Mouse (Mus musculus) forebrain, postnatal 0 days (tissue): ENCODE results near the gene Fkbpl. TPM values are rescaled to one million over a fixed set of nuclear protein-coding genes. Genes with fewer than 3 reads are reported as not detected.

Experiments
- ATAC-seq: fragments of 200-750 bp; cut with Nextera tagmentation; 2 replicates; pipeline ENCODE4 v1.8.0; 2017; ENCODE audit warnings: mild to moderate bottlenecking, moderate library complexity
- DNase-seq: peaks from one replicate; pipeline ENCODE4 v3.0.0-alpha.2; 2015
- H3K27ac ChIP-seq: fragments of 300-500 bp; sonication (generic); 2 replicates; pipeline ENCODE4 v1.5.1; 2014; ENCODE audit warnings: low read depth, mild to moderate bottlenecking, antibody characterized with exemption, low read length, moderate library complexity, mixed read lengths
- H3K27me3 ChIP-seq: fragments of 300-500 bp; sonication (generic); 2 replicates; pipeline ENCODE4 v1.6.1; 2014; ENCODE audit warnings: mild to moderate bottlenecking, low read length, mixed read lengths; ENCODE audit not compliant: insufficient read depth
- H3K36me3 ChIP-seq: fragments of 300-500 bp; sonication (generic); 2 replicates; pipeline ENCODE4 v1.6.1; 2014; ENCODE audit warnings: mild to moderate bottlenecking, moderate library complexity; ENCODE audit not compliant: insufficient read depth
- H3K4me1 ChIP-seq: fragments of 300-500 bp; sonication (generic); 2 replicates; pipeline ENCODE4 v1.6.1; 2014; ENCODE audit warnings: antibody characterized with exemption; ENCODE audit not compliant: insufficient read depth
- H3K4me2 ChIP-seq: fragments of 300-500 bp; sonication (generic); 2 replicates; pipeline ENCODE4 v1.6.1; 2014; ENCODE audit warnings: low read depth, mild to moderate bottlenecking, moderate library complexity
- H3K4me3 ChIP-seq: fragments of 300-500 bp; sonication (generic); 2 replicates; pipeline ENCODE4 v1.5.1; 2014; ENCODE audit warnings: low read depth, low read length, mixed read lengths
- H3K9ac ChIP-seq: fragments of 300-500 bp; sonication (generic); 2 replicates; pipeline ENCODE4 v1.6.1; 2014; ENCODE audit warnings: mild to moderate bottlenecking
- H3K9me3 ChIP-seq: fragments of 300-500 bp; sonication (generic); 2 replicates; pipeline ENCODE4 v1.6.1; 2016; ENCODE audit warnings: low read length
- CTCF ChIP-seq: sonication (generic); IDR thresholded peaks from 2 replicates; pipeline ENCODE4 v1.5.1; 2016; ENCODE audit warnings: antibody characterized with exemption, control low read depth, low read depth
- WGBS: fragments of 180-500 bp; shearing (Covaris S2); extraction: QIAGEN DNeasy Blood & Tissue Kit; methylation state at CpG from one replicate; pipeline ENCODE4 v1.1.7; 2014; 5-methylcytosine and 5-hydroxymethylcytosine counted together
- polyA plus RNA-seq: library from polyadenylated mRNA; unstranded; fragments of >200 nt; fragmentation: Nextera tagmentation; extraction: Ambion mirVana; gene quantifications from 2 replicates; pipeline ENCODE4 v1.2.1, GENCODE M21; 2015
- total RNA-seq: library from RNA; depleted of rRNA; stranded (reverse); fragments of >200 nt; gene quantifications from 2 replicates; pipeline ENCODE4 v1.2.3, GENCODE M21; 2014

The Fkbpl gene
- total and polyA plus RNA-seq, 2 experiments from 2014 or later: 9.6 to 11.4 TPM

DNA sequence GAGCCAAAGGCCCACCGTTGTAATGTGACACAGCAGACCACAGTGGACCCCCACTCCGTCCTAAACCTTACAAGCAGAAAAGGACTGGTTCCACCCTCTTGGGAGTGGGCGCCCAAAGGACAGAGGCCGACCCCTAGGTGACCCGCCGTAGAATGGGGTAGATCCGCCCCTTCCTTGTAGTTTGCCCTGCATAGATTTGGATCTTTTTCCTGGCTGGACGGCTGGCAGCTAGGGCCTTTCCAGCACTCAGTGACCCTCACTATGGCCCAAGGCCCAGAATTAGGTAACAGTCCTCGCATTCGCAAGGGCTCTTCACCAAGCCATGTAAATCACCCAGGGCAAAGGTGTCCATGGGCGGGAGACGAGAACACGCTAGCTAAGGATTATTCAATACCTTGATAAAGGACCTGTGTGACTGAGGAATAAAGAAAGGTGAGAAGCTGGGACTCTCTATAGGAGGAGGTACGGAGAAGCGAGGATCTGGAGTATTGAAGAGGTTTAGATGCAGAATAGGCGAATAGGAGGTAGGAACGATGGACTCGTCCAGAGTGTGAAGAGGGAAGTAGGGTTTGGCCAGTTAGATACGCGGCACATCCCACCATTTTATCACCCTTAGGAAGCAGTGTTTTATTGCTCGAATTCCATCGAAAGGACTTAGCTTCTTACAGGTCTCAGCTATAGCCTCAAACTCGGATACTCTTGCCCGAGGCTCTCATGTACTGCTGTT lies 39.9 kb upstream of the Fkbpl start:
- peak overlapping the region; percentile 91 for H3K9ac ChIP-seq
- peak overlapping the region; percentile 85 for H3K4me3 ChIP-seq
- H3K36me3 ChIP-seq: peaks cover 11% of the 10 kb centered on the region
- H3K9me3 ChIP-seq: no peaks in the 10 kb centered on the region
- 16% methylated on average over 24 of the region's 24 CpGs for WGBS
- peak overlapping the region; percentile 89 for H3K27ac ChIP-seq
- H3K27me3 ChIP-seq: no peaks in the 10 kb centered on the region
- H3K4me1 ChIP-seq: peaks cover 18% of the 10 kb centered on the region
- no peak for TF ChIP-seq CTCF
- no peak for ATAC-seq
- H3K4me2 ChIP-seq: peak overlapping the region; percentile 97
- peak; percentile 32 for DNase-seq

DNA sequence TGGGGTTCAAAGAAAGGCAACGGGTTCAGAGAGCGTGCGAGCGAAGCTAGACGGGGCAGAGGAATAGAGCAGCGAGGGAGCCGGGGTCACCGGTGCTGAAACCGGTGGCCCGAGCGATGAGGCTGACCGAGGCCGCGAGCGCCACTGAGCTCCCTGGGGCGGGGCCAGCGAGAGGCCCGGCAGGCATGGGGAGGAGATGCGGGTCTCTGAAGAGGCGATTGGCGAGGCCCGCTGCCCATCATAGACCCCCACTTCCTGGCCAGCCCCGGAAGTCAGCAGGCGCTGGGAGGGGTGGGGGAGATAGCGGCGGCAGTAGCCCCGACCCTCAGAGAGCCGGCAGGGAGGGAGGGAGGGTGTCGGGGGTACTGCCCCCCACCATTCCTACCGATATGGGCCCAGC lies 39.0 kb upstream of the Fkbpl start:
- H3K4me1 ChIP-seq: peaks cover 18% of the 10 kb centered on the region
- WGBS: 2% methylated on average over 29 of the region's 30 CpGs
- peak overlapping the region; percentile 97 for H3K4me2 ChIP-seq
- H3K9ac ChIP-seq: peak overlapping the region; percentile 91
- H3K36me3 ChIP-seq: peaks cover 9% of the 10 kb centered on the region; the same call in 1 of the 2 replicates
- H3K27me3 ChIP-seq: no peaks in the 10 kb centered on the region
- DNase-seq (peak; percentile 96), ATAC-seq (peak; percentile 46)
- peak overlapping the region; percentile 89 for H3K27ac ChIP-seq
- TF ChIP-seq CTCF: no peak
- H3K4me3 ChIP-seq: peak overlapping the region; percentile 85
- H3K9me3 ChIP-seq: no peaks in the 10 kb centered on the region

DNA sequence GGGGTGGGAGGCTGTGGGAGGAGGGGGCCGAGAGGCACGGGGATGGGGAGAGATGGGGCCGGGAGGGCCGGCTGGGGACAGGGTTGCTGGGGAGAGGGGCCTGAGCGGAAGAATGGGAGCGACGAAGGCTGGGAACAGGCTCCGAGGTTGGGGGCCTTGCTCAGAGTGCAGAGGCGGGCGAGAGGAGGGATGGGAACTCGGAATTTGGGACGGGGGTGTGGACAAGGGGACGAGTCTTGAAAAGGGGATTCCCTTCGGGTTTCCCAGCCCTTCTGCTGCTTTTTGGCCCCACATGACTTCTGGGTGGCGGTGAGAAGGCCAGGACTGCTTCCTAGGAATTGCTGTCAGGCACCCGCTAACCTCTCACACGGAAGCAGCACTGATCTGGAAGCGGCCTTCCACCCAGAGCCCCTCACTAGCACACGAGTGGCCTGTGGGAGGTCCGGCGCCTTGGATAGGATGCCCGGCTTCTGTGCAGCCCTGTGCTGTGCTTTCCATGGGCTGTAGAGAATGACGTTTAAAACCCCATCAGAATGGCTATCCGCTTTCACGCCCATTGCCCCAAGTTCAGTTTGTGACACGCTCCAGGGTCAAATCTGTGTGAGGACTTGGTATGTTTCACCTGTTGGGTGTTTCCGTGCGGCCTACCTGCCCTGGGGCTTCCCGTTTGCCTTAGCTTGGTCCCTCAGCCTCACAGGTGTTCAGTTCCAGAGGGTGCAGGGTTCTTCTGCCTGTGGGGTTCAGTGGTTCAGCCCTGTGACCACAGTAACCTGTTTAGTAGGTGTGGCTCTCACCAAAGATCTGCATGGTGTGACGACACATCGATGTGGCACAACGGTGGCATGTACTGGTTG lies 38.2 kb upstream of the Fkbpl start:
- Histone ChIP-seq H3K9me3 (no peaks in the 10 kb centered on the region), H3K4me3 (peak overlapping the region; percentile 85), H3K9ac (peak overlapping the region; percentile 91), H3K4me1 (peaks cover 18% of the 10 kb centered on the region), H3K4me2 (peak overlapping the region; percentile 97), H3K27me3 (no peaks in the 10 kb centered on the region), H3K27ac (peak overlapping the region; percentile 89), H3K36me3 (peaks cover 13% of the 10 kb centered on the region)
- DNase-seq (no peak), ATAC-seq (no peak)
- 17% methylated on average over 30 of the region's 32 CpGs for WGBS
- no peak for TF ChIP-seq CTCF

DNA sequence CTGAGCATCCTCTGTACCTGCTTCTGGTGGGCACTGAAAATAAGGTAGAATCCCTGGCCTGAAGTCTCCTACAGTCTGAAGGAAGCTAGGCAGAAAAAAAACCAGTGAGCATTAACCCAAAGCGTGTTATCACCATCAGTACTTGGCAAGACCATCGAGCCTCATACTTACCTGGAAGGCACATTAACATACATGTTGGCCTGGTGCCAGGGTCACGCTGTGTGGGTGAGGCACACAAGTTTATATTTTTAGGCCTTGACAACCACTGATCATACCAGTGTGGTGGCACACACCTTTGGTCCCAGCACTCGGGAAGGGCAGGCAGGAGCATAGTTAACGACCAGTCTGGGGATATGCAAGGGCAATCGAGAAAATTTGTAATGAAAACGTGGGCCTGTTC lies 36.6 kb upstream of the Fkbpl start:
- Histone ChIP-seq H3K9ac (0 out of 2 replicates have a peak overlapping the region, but pooled peaks have one; percentile 18), H3K4me2 (no peak overlapping the region), H3K27ac (no peak overlapping the region), H3K4me1 (peaks cover 13% of the 10 kb centered on the region), H3K36me3 (peaks cover 29% of the 10 kb centered on the region), H3K27me3 (no peaks in the 10 kb centered on the region), H3K9me3 (no peaks in the 10 kb centered on the region), H3K4me3 (no peak overlapping the region)
- WGBS: 75% methylated on average over 7 of the region's 7 CpGs
- no peak for TF ChIP-seq CTCF
- ATAC-seq (no peak), DNase-seq (no peak)

DNA sequence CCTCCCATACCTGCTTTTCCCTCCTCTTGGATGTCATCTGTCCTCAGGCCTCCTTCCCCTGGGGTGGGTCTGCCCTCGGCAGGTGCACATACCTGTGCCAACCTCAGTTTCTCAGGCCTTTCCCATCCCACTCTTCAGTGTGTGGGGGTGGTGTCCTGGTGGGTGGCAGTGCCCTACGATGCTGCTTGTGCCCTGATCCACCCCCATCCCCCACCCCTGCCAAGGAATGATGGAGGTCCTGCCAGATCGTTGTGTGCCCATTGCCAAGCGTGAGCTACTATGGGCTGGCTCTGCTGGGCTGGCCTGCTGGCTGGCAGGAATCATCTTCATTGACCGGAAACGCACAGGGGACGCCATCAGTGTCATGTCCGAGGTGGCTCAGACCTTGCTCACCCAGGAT lies 33.5 kb upstream of the Fkbpl start:
- H3K9me3 ChIP-seq: no peaks in the 10 kb centered on the region
- H3K9ac ChIP-seq: no peak overlapping the region
- H3K36me3 ChIP-seq: peaks cover 52% of the 10 kb centered on the region

DNA sequence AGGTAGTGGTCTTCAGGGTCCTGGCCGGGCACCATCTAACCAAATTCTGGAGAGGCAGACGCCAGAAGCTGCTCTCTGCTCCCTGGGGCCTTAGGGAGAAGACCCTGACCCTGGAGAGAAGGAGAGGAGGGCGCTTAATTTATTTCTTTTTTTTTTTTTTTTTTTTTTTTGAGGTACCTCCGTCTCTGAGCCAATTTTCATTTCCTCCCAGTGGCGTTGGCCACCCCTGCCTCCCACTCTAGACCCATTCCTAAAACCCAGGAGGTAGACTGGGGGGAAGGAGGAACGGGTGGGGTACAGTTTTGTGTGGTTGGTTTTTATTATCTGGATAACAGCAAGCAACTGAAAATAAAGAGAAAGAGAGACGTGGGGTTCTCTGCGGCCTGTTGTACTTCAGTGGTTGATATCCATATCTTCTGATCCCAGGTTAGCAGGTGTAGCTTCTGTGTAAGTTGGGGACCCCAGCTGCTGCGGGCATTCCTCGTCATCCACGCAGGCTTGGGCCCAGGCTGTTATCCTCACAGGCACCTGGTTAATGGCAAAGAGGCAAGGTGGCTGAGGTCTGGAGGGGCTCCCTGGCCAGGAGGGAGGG lies 31.4 kb upstream of the Fkbpl start:
- Histone ChIP-seq H3K9me3 (no peaks in the 10 kb centered on the region), H3K4me1 (no peaks in the 10 kb centered on the region), H3K27me3 (no peaks in the 10 kb centered on the region), H3K9ac (no peak overlapping the region), H3K4me2 (no peak overlapping the region), H3K36me3 (peaks cover 60% of the 10 kb centered on the region), H3K27ac (no peak overlapping the region), H3K4me3 (no peak overlapping the region)
- 90% methylated on average over 11 of the region's 11 CpGs for WGBS
- no peak for TF ChIP-seq CTCF
- no peak for ATAC-seq
- no peak for DNase-seq

More for the DNA sequence above, 33.5 kb upstream of the Fkbpl start:
- Histone ChIP-seq H3K27ac (no peak overlapping the region), H3K27me3 (no peaks in the 10 kb centered on the region), H3K4me1 (0 out of 2 replicates have a peak, but pooled peaks cover 5% of the 10 kb centered on the region), H3K4me2 (no peak overlapping the region), H3K4me3 (no peak overlapping the region)
- TF ChIP-seq CTCF: no peak
- DNase-seq: no peak
- WGBS: 91% methylated on average over 8 of the region's 8 CpGs
- no peak for ATAC-seq

DNA sequence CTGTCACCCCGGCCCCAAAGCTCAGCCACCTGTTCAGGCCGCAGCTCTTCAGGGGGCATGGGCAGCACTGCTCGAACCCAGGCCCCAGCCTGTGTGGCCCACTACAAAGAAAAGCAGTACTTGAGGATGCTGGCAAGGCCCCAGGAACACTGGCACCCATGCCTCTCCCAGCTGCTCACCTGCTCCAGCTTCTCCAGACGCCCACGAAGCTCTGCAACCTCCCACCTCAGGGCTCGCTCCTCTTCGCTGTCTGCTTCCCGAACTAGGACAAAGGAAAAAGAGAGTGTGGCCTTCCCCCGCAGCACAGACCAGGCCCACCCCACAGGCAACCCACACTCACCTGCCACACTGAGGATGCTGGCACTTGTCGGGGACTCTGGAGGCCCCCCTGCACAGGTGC lies 30.7 kb upstream of the Fkbpl start:
- H3K27ac ChIP-seq: no peak overlapping the region
- DNase-seq (no peak), ATAC-seq (no peak)
- H3K4me2 ChIP-seq: no peak overlapping the region
- H3K36me3 ChIP-seq: peaks cover 60% of the 10 kb centered on the region
- no peak for TF ChIP-seq CTCF
- H3K9me3 ChIP-seq: no peaks in the 10 kb centered on the region
- no peaks in the 10 kb centered on the region for H3K4me1 ChIP-seq
- WGBS: 84% methylated on average over 10 of the region's 10 CpGs
- no peak overlapping the region for H3K4me3 ChIP-seq
- no peak overlapping the region for H3K9ac ChIP-seq
- H3K27me3 ChIP-seq: no peaks in the 10 kb centered on the region
